Mouse (Mus musculus): ENCODE results near the gene Il17c.

Gene Il17c

DNA sequence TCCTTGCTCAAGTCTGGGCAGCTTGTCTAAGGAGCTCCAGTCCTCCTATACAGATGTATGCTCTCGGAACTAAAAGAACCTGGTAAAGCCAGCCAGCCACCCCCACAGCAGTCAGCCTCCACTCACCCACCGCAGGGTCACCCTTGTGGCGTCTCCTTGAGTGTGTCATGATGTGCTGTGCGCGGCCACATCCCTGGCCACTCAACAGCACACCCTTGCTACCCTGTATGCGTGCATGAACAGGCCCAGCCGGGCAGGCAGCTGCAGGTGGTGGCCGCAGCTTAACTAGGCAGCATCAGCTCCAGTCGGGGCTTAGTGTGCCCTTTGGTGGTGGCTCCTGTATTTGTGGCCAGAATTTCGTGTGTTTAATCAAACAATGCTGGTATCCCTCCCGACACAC is 35.4 kb downstream of the Il17c start:
- in situ Hi-C loops (cut with MboI; ENCODE audit: low sequenced_read_pairs) = no loop called here

DNA sequence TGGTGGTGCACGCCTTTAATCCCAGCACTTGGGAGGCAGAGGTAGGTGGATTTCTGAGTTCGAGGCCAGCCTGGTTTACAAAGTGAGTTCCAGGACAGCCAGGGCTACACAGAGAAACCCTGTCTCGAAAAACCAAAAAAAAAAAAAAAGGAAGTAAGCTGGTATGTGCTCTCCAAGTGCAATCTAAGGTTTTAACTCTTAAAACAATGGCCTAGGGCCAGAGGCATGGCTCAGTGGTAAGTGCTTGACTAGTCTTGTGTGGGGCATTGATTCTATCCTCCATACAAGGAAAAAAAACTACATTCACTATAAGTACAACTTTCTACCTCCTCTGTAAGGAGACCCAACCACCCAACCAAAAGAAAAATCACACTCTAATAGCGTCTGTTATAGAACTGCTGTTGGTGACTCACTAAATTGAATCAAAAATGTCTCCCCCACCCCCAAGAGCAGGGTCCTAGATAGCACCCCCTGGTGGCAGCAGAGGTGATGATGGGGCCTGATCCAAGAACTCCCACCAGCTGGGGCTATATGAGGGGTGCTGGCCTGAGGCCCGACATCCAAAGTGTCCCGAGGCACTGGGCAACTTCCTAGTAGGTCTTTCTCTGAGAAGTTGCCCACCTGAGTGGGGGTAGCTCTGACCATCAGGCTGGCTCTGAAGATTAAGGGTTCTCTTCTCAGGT is 37.5 kb downstream of the Il17c start:
- in situ Hi-C loops (cut with MboI; ENCODE audit: low sequenced_read_pairs) = no loop called here

DNA sequence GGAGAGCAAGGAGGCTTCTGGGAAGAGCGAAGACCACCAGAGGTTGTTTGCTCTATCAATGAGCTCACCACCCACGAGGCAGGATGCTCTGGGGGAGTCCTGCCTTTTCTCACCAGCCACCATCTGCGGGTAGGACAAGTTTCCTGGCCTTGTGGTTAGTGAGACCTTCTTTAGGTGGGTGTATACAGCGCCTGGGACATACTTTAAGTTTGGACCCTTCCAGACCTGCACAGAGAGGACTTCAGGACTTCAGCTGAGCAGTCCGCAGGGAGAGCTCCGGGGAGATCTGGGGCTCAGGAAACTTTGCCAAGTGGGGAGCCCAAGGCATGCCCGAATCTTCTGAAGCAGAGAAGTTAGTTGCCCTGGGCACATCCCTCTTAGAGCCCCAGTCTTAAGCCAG is 38.2 kb downstream of the Il17c start:
- in situ Hi-C loops (cut with MboI; ENCODE audit: low sequenced_read_pairs) = no loop called here

DNA sequence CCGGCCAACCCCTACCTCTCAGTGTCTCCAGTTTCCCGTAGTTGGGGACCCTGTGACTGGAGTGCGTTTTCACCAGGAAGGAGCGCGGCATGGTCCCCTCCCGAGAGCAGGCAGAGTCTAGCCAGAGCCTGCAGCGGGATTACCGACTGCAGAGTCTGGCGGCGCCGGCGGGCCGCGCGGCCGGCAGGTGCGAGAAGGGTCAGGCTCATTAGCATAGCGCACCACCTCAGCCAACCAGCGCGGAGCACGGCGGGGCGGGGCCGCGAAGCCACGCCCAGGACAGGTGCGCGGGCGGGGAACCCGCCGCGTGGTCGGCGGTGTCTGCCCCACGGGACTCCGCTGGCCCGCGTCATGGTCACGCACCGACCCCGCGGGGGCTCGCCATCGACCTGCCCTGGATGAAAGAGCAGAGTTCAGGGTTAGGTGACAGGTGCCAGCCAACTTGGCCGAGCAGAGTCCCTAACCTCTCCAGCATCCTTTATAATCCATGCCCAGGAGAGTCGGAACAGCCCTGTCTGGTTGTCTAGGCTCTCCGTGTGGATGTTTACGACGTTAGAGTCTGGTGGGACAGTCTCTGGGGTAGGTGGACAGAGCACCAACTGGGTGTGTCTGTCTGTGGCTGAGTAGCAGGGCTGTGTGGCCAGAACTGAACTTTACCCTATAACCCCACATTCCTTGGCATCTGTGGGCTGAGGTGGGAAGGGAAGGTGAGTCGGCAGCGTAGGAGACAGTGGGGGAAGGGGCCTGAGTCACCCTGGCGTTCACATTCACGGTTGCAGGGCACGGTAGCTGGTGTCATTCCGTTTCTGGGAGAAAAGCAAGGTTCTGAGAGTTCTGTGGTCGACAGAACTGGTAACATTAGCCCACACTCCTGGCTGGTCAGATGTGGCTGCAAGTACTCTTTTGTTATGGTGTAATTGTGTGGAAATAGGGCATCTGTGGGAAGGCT is 39.0 kb downstream of the Il17c start, which contains the start of gene Snai3:
Snai3 (minus strand) TSS at position 210 of the 949 bp plus-strand sequence.
- in situ Hi-C loops (cut with MboI; ENCODE audit: low sequenced_read_pairs) = no loop called here

DNA sequence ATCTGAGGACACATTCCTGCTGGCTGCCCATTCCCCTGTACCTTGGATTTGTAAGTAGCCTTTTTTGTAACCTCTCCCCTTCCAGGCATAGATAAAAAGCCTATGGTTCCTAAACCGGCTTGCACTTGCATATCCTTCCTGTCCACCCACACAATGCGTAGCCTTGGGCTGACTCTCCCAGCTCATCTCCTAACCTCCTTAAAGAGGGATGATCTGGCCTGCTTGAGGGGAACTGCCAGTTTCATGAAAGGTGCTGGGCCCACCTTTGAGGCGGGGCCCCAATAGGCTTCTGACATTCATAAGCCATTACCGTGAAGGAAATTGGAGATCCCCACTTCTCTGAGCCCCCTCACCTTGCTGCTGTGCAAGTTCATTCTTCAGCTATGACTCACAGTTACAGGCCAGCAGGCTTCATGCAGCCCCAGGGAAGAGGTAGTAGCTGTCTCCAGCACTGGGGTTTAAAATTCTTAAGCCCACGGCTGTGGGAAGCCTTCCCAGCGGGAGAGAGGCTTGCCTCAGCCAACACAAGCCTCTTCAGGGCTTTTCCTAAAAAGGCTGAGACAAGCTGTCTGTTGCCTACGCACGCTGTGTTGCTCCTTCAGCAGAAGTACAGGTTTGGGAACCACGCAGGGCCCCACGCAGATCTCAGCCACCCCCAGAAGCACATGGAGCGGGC is 39.8 kb downstream of the Il17c start:
- in situ Hi-C loops (cut with MboI; ENCODE audit: low sequenced_read_pairs) = no loop called here

DNA sequence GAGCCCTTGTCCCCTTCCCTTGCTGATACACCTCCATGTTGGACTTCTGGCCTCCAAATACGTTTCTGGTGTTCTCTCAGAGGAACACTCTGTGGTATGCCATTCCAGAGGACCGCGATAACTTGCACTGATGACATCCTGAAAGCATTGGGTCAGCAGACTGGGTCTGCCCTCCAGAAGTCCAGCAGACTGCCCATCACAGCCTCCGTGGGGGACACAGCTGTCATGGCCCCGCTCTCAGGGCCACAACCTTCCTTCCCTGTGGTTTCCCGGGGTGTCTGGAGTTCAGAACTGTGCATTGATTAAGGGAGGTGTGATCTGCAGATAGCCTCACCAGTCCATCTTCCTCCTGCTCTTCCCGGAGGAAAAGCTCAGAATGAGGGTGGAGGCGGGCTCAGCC is 40.7 kb downstream of the Il17c start:
- in situ Hi-C loops (cut with MboI; ENCODE audit: low sequenced_read_pairs) = no loop called here

DNA sequence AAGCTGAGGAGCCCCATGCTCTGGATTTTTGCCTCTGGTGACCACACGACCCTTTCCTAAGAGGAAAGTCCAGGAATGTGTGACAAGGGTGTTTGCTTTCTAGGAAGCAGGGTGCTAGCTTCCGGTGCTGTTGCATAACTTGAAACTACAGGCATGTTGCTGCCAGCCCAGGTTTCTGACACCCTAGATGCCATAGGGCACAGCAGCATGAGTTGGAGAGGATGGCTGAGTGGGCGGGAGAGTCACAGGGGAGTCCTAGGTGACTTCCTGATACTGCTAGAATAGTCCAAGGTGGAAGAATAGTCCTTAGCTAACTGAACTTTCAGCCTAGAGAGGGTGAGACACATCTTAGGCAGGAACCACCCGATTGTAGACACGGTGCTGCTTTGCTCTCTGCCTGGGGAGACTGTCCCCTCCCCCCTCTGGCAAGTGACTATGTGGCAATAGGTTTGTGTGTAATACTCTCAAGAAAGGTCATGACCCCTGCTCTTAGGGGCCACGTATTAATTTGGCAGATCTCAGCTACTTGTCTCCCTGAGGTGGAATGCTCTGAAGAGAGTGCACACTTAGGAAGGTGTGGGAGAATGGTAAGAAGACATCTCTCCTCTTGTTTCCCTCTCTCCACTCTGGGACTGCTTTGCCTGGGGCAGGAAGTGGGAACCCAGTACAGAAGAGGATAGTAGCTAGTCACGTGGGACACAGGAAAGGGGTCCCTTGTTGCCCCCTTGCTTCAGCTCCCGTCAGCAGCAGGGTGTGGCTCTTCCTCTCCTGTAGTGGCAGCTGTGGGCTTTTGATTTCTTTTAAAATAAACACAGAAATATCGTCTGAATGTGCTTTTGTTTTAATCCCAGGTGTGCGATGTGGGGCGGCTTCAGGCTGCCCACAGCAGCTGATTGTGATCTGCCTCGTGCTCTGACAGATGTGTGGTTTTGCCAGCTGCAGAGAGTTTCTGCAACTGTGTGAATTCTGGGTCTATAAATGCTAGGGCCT is 42.1 kb downstream of the Il17c start:
- in situ Hi-C loops (cut with MboI; ENCODE audit: low sequenced_read_pairs) = no loop called here

DNA sequence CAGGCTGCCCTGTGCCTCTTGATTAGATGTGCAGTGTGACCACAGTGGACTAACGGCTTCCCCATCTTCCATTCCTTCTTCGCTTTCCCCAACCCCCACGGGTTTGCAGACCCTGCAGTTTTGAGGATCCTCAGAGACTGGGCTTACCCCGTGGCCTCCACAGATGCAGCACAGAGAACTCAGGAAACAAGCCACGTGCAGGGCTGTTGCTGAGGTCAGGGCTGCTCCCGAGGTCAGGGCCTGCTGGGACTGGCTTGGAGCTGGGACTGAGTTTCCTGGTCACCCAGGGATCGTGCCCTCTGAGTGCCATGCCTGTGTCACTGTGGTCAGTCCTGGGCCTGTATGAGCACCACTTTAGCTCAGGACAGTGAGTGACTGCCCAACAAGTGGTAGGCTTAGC is 43.2 kb downstream of the Il17c start:
- in situ Hi-C loops (cut with MboI; ENCODE audit: low sequenced_read_pairs) = no loop called here

DNA sequence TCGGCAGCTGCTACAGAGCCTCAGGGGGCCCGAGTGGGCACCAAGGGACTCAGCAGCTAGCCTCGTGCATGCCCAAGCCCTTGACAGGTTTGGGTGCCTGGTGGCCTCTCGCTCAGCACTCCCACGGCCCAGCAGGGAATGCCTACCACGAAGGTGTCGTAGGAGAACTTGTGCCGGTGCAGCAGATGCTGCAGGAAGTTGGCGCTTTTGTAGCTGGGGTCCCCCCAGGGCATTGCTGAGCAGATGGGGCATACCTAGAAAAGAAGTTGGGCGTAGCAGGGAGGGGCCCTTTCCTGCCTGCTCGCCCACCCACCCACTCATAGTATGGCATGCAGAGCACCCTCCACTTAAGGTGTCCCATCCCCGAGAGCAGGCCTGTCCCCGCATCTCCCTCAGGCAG is 46.0 kb downstream of the Il17c start:
- in situ Hi-C loops (cut with MboI; ENCODE audit: low sequenced_read_pairs) = no loop called here

DNA sequence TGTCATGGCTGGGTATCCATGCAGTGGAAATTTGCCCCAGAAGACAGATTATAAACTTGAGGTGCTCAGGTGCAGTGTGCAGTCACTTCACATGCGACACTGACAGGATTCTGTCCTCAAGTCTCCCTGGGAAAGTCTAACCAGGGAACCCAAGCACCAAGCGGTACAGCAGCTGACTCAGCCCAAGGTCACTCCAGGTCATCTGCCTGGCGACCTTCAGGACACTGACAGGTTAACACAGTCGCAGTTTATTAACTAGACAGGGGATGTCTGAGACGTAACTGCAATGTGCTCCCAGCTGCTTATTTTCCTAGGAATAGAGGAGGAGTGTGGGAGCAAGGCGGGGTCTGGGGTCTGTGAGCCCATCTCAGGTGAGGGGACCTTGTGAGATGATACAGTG is 47.6 kb downstream of the Il17c start:
- in situ Hi-C loops (cut with MboI; ENCODE audit: low sequenced_read_pairs) = no loop called here

DNA sequence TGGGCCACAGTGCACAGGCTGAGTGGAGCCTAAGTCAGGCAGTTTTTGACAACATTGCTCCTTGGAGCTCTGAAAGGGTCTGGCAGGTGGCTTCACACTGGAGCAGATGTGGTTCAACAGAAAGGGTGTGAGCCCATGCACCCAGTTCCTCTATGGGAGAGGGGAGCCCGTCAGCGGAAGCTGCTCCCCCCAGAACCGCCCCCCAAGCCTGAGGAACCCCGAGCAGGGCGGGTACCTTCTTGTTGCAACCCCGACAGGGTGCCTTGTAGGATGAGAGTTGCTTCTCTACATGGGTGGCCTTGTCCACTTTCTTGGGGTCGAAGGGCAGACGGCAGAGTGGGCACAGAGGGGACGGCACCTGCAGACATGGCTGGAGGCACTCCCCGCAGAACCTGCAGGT is 48.1 kb downstream of the Il17c start:
- in situ Hi-C loops (cut with MboI; ENCODE audit: low sequenced_read_pairs) = no loop called here

DNA sequence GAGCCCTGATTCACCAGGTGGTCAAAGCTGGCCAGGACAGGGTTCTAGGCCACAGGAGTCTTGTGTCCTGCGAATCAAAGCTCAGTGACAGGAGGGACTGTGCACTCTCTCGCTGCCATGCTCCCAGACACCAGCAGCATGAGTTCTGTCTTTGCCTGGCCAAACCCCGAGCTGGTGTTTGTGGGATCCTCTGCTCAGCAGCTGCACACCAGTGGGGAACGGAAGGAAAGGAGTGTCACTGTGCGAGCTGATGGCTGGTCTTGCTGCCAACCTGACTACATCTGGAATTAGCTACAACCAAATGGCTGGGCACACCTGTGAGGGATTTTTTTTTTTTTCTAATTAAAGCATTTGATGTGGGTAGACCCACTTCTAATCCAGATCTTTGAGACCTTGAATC is 48.9 kb downstream of the Il17c start:
- in situ Hi-C loops (cut with MboI; ENCODE audit: low sequenced_read_pairs) = no loop called here
